Mouse (Mus musculus): Measurements from ENCODE around the gene Shroom4. TPM values are rescaled to one million over a fixed set of nuclear protein-coding genes. Genes with fewer than 3 reads are reported as not detected.

Gene Shroom4
- polyA plus RNA-seq (2015; fragmentation: Nextera tagmentation; extraction: Ambion mirVana) = 2.2 and 3.5 TPM in 2 replicates

DNA sequence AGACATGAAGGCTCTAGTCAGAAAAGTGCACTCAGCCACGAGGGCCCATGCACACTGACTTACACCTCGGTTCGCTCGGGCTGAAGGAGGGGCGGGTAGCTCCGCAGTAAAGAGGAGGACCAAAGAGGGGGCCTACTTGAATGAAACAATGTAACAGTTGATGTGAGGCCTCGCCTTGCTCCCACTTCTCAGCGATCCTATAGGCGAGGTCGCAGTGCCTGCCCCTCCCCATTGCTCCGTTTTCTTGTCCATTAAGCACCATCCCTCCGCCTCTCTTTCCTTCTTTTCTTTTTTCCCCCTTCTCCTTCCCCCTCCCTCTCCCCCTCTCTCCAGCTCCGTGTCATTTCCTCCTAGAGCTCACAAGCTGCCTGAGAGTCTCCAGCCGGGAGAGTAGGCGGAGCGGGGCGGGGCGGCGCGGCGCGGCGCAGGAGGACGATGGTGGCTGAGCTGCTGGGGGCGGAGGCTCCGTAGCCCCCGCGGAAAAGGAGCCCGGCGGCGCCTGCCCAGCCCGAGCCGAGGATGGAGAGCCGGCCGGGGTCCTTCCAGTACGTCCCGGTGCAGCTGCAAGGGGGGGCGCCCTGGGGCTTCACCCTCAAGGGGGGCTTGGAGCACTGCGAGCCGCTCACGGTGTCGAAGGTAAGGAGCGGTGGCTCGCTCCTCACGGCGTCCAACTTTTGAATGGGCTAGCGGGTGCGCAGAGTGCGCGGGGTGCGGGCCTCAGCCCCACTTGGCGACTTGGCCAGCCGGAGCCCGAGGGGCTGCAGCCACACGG, at the start of gene Shroom4:
Shroom4 (plus strand) TSS at position 229 of the 772 bp plus-strand sequence.
- 9% methylated on average over 51 of the region's 55 CpGs for WGBS

GRCm38 (mm10) chrX:6356876-6357275, 42.8 kb upstream of the Shroom4 start:
- H3K27me3 ChIP-seq = no peaks in the 10 kb centered on the region
- no peaks in the 10 kb centered on the region for H3K36me3 ChIP-seq
- H3K27ac ChIP-seq = no peak overlapping the region
- no peaks in the 10 kb centered on the region for H3K9me3 ChIP-seq (replicated peaks)
- whole genome bisulfite sequencing = 56% methylated on average over 3 of the region's 3 CpGs
- H3K4me2 ChIP-seq = no peak overlapping the region
- H3K4me3 ChIP-seq = no peak overlapping the region
- no peak for ATAC-seq (replicated peaks; ENCODE audit: insufficient number of reproducible peaks, insufficient read depth, low FRiP score, low read depth)
- no peak overlapping the region for H3K9ac ChIP-seq
- no peaks in the 10 kb centered on the region for H3K4me1 ChIP-seq (replicated peaks)

More for the DNA sequence above, at the start of gene Shroom4:
- H3K27me3 ChIP-seq = no peaks in the 10 kb centered on the region
- peak within 1 kb of the TSS; percentile 76 for H3K27ac ChIP-seq
- peak within 1 kb of the TSS; percentile 63 for H3K9ac ChIP-seq
- H3K4me2 ChIP-seq = peak within 1 kb of the TSS; percentile 71
- no peaks in the 10 kb centered on the region for H3K9me3 ChIP-seq (replicated peaks)
- peak within 1 kb of the TSS; percentile 72 for H3K4me3 ChIP-seq
- peaks cover 4% of the 10 kb centered on the region; the same call in 1 of the 2 replicates for H3K4me1 ChIP-seq (replicated peaks)
- ATAC-seq (replicated peaks; ENCODE audit: insufficient number of reproducible peaks, insufficient read depth, low FRiP score, low read depth) = peak; percentile 94
- H3K36me3 ChIP-seq = no peaks in the 10 kb centered on the region

DNA sequence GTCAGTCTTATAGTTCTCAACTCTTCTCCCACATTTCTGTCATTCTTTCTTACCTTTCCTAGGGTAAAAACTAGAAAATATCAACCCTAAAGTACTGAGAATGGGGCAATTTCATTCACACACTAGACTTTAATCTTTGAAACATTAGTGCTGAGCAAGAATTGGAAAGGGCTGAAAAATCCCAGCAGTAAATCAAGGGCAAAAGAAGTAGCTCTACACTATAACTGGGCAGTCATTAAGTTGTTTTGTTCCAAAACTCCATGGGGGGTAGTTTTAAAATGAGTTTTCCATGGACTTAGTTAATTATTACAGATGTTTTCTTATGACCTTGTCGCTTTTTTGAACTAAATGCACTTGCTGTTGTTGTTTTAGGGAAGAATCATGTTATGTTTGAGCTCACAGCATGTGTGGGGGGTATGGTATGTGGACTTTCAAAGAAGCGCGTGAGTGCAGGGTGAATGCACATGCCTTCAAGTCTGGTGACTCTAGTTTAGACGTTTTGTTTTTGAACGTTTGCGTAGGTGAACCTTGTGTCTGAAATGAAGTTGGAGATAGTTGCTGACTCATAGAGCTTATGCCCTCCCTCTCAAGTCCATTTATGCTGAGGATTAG, 42.0 kb upstream of the Shroom4 start:
- Histone ChIP-seq H3K4me1 (replicated peaks) (no peaks in the 10 kb centered on the region), H3K4me3 (no peak overlapping the region), H3K9me3 (replicated peaks) (no peaks in the 10 kb centered on the region), H3K9ac (no peak overlapping the region), H3K4me2 (no peak overlapping the region), H3K27me3 (no peaks in the 10 kb centered on the region), H3K36me3 (no peaks in the 10 kb centered on the region), H3K27ac (no peak overlapping the region)
- 68% methylated on average over 6 of the region's 6 CpGs for WGBS
- no peak for ATAC-seq (replicated peaks; ENCODE audit: insufficient number of reproducible peaks, insufficient read depth, low FRiP score, low read depth)

- no peak for ATAC-seq (replicated peaks; ENCODE audit: insufficient number of reproducible peaks, insufficient read depth, low FRiP score, low read depth)
- WGBS = 44% methylated on average over 1 of the region's 1 CpGs
- no peaks in the 10 kb centered on the region for H3K27me3 ChIP-seq
- no peaks in the 10 kb centered on the region for H3K4me1 ChIP-seq (replicated peaks)
- H3K27ac ChIP-seq = no peak overlapping the region
- H3K4me2 ChIP-seq = no peak overlapping the region
- no peak overlapping the region for H3K4me3 ChIP-seq
- H3K36me3 ChIP-seq = no peaks in the 10 kb centered on the region
- no peaks in the 10 kb centered on the region for H3K9me3 ChIP-seq (replicated peaks)
- no peak overlapping the region for H3K9ac ChIP-seq
Measured at GRCm38 (mm10) chrX:6368822-6369221, 30.8 kb upstream of the Shroom4 start.

DNA sequence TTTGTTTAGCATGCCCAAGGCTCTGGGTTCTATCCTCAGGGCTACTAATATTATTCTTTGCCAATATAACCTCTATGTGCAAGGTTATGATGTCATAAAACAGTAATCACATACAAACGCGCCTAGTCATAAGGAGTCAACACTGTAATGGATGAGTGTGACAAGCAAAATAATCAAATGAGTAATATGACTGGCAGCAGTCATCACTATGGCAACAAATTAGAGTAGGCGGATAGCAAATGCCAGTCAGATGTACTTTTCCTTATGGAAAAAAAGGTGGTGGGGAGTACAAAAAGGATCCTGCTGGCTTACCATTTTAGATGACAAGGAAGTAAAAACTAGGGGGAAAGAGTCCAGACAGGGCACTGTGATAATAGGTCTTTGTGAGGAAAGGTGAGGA, 28.9 kb upstream of the Shroom4 start:
- no peak for ATAC-seq (replicated peaks; ENCODE audit: insufficient number of reproducible peaks, insufficient read depth, low FRiP score, low read depth)
- Histone ChIP-seq H3K9ac (no peak overlapping the region), H3K4me3 (no peak overlapping the region), H3K27me3 (no peaks in the 10 kb centered on the region), H3K4me2 (no peak overlapping the region), H3K36me3 (no peaks in the 10 kb centered on the region), H3K9me3 (replicated peaks) (no peaks in the 10 kb centered on the region), H3K27ac (no peak overlapping the region), H3K4me1 (replicated peaks) (no peaks in the 10 kb centered on the region)
- WGBS = 79% methylated on average over 3 of the region's 3 CpGs

- H3K27ac ChIP-seq = no peak overlapping the region
- H3K9me3 ChIP-seq (replicated peaks) = no peaks in the 10 kb centered on the region
- H3K27me3 ChIP-seq = no peaks in the 10 kb centered on the region
- no peaks in the 10 kb centered on the region for H3K36me3 ChIP-seq
- no peak overlapping the region for H3K4me3 ChIP-seq
- H3K4me2 ChIP-seq = no peak overlapping the region
- 50% methylated on average over 1 of the region's 1 CpGs for WGBS
- no peak overlapping the region for H3K9ac ChIP-seq
- ATAC-seq (replicated peaks; ENCODE audit: insufficient number of reproducible peaks, insufficient read depth, low FRiP score, low read depth) = no peak
- no peaks in the 10 kb centered on the region; the same call in 1 of the 2 replicates for H3K4me1 ChIP-seq (replicated peaks)
Measured at GRCm38 (mm10) chrX:6393861-6394260, 5.8 kb upstream of the Shroom4 start.

GRCm38 (mm10) chrX:6399193-6399592, 461 bp upstream of the Shroom4 start:
- H3K36me3 ChIP-seq = no peaks in the 10 kb centered on the region
- no peak overlapping the region for H3K9ac ChIP-seq

DNA sequence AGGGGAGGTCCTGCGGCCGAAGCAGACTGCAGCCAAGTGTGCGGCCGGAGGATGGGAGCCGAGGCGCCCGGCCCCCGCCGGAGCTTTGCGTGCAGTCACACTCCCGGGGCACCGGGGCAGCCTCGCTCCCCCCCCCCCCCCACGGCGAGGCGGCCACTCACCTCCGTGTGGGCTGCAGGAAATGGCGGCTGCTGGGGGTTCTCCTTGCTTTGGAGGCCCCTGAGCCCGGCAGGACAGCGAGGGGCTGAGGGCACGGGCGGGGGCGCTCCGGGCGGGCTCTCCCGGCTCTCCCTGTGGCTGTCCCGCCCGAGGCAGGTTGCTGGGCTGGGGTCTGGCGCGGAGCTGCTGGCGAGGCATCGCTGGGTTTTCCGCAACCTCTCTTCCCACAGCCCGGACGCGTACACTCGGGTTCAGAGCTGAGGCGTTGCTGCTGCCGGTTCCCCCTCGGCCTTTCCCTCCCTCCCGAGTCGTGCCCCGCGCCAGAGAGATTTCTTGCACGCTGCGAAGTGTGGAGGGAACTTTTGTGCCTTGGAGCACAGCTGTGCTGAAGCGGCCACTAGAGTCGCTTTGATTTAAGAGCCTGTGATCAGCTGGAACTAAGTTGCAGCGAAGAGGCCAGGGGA, 855 bp downstream of the Shroom4 start:
- no peaks in the 10 kb centered on the region for H3K9me3 ChIP-seq (replicated peaks)
- peak; percentile 38 for ATAC-seq (replicated peaks; ENCODE audit: insufficient number of reproducible peaks, insufficient read depth, low FRiP score, low read depth)
- peak overlapping the region; percentile 72 for H3K4me3 ChIP-seq
- H3K4me2 ChIP-seq = peak overlapping the region; percentile 71
- 5% methylated on average over 28 of the region's 49 CpGs for WGBS
- peaks cover 4% of the 10 kb centered on the region; the same call in 1 of the 2 replicates for H3K4me1 ChIP-seq (replicated peaks)
- no peaks in the 10 kb centered on the region for H3K27me3 ChIP-seq
- no peaks in the 10 kb centered on the region for H3K36me3 ChIP-seq
- H3K9ac ChIP-seq = peak overlapping the region; percentile 63
- H3K27ac ChIP-seq = peak overlapping the region; percentile 76

More at GRCm38 (mm10) chrX:6399193-6399592, 461 bp upstream of the Shroom4 start:
- Histone ChIP-seq H3K4me3 (peak overlapping the region; percentile 72), H3K9me3 (replicated peaks) (no peaks in the 10 kb centered on the region), H3K27ac (peak overlapping the region; percentile 76), H3K4me1 (replicated peaks) (peaks cover 4% of the 10 kb centered on the region; the same call in 1 of the 2 replicates), H3K4me2 (peak overlapping the region; percentile 71), H3K27me3 (no peaks in the 10 kb centered on the region)
- ATAC-seq (replicated peaks; ENCODE audit: insufficient number of reproducible peaks, insufficient read depth, low FRiP score, low read depth) = no peak
- WGBS = 28% methylated on average over 1 of the region's 1 CpGs

DNA sequence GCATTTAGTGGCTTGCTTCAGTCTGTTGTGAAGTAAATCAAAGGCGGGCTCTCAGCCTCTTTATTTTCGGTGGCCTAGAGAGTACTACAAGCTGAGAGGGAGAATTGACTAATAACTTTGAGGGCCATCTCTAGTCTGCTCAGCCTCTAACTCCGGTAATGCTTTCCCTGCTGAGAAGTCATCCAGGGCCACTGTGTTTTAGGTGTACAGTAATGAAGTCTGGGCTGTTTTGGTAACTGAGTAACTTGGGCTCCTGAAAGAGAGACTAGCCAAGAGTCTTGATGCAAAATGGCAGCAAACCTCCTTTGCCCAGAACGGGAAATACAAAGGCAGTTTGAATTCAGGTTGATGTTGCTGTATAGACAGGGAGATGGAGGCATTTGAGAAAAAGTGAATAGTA, 3.3 kb downstream of the Shroom4 start:
- H3K4me2 ChIP-seq = no peak overlapping the region
- H3K36me3 ChIP-seq = no peaks in the 10 kb centered on the region
- H3K9me3 ChIP-seq (replicated peaks) = no peaks in the 10 kb centered on the region
- no peak for ATAC-seq (replicated peaks; ENCODE audit: insufficient number of reproducible peaks, insufficient read depth, low FRiP score, low read depth)
- no peak overlapping the region for H3K4me3 ChIP-seq
- H3K4me1 ChIP-seq (replicated peaks) = peaks cover 4% of the 10 kb centered on the region; the same call in 1 of the 2 replicates
- WGBS = 85% methylated on average over 4 of the region's 4 CpGs
- H3K27me3 ChIP-seq = no peaks in the 10 kb centered on the region
- no peak overlapping the region for H3K27ac ChIP-seq
- no peak overlapping the region for H3K9ac ChIP-seq

- Histone ChIP-seq H3K27ac (no peak overlapping the region), H3K27me3 (no peaks in the 10 kb centered on the region), H3K4me2 (no peak overlapping the region), H3K4me3 (no peak overlapping the region), H3K36me3 (no peaks in the 10 kb centered on the region), H3K9ac (no peak overlapping the region), H3K9me3 (replicated peaks) (no peaks in the 10 kb centered on the region), H3K4me1 (replicated peaks) (no peaks in the 10 kb centered on the region)
- no peak for ATAC-seq (replicated peaks; ENCODE audit: insufficient number of reproducible peaks, insufficient read depth, low FRiP score, low read depth)
- 41% methylated on average over 6 of the region's 6 CpGs for WGBS
Measured at GRCm38 (mm10) chrX:6409114-6409513, 9.5 kb downstream of the Shroom4 start.

- 73% methylated on average over 12 of the region's 12 CpGs for WGBS
- Histone ChIP-seq H3K36me3 (no peaks in the 10 kb centered on the region), H3K4me1 (replicated peaks) (no peaks in the 10 kb centered on the region), H3K27me3 (no peaks in the 10 kb centered on the region), H3K27ac (no peak overlapping the region), H3K4me3 (no peak overlapping the region), H3K9ac (no peak overlapping the region), H3K4me2 (no peak overlapping the region), H3K9me3 (replicated peaks) (no peaks in the 10 kb centered on the region)
- no peak for ATAC-seq (replicated peaks; ENCODE audit: insufficient number of reproducible peaks, insufficient read depth, low FRiP score, low read depth)
Measured at GRCm38 (mm10) chrX:6415412-6415811, 15.8 kb downstream of the Shroom4 start.
